Mouse (Mus musculus) frontal cortex, postnatal 36 days (tissue): ENCODE data around the gene BC024978.

Experiments
- DNase-seq, 2 experiments: peaks; one replicate each; pipeline ENCODE4 v3.0.0; 2022; ENCODE audit warnings: low spot score in 2 of 2

BC024978 gene

DNA sequence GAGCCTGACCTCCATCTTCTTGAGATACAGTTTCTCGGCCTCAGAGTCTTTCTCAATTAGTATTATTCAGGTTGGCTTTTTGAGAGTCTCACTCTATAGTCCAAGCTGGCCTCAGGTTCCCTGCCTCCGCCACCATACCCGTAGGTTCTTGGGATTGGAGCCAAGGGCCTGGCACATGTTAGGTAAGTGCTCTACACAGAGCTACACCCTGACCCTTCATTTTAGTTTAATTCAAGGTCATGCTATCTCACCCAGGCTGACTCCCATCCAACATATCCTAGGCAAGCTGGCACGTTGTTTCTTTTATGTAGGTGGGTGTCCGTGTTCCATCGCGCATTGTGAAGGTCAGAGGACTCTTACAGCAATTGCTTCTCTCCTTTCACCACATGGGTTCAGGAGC, 20.7 kb upstream of the BC024978 start:
- DNase-seq = no peak

DNA sequence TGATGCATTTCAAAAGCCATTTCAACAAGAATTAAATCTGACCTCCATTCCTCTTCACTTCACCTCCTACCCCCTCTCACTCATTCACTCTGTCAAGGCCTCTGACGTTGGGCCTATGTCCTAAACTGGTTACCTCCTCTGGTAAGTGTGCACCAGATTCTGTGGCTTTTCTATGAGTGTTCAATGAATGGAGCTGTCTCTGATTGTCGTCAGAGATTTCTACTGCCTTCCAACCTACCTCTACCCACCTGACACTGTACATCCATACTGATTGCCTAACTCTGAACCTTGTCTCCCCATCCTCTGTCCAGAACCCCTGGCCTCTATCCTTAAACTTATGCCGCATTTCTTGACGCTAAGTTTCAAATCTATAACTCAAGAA, 17.6 kb upstream of the BC024978 start:
- DNase-seq = no peak

DNA sequence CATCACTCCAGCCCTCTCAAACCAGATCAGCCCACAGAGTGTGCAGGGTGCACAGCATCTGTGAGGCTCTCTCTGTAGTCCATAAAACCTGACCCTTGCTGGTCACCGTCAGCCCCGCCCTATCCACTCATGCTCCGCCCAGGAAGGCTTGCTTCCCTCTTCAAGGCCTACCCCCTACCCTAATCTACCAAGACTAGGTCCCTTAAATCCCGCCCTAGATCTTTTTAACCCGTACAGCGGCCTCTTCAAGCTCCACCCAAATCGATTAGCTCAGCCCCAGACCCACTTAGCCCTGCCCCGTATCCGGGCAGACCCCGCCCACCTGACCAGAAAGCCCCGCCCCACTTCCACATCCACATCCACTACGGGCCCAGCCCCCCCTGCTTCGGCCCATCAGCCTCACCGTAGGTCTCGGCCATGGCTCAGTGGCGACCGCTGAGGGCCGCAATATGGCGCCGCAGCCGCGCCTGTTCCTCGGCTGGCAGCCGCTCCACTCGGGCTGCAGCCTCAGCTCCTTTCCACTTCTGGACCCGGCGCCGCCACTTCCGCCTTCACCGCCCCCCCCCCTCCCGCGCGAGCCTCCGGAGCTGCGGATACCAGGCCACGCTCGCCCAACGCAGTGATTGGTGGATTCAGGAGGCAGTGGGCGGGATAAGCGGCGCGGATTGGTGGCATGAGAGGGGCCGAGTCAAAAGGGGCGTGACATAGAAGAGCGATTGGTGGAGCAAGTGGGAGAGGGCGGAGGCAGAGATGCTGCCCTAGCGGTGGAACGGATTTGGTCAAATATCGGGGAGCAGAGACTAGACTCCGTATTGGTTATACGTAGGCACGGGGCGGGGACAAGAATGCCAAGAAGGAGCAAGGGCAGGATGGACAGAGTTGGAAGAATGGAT, 17.0 kb upstream of the BC024978 start, which contains the start of gene Rab4b:
Gene Rab4b, minus strand, starts transcription at position 573 of the 893 bp plus-strand sequence.
- DNase-seq = peak; percentile 99

DNA sequence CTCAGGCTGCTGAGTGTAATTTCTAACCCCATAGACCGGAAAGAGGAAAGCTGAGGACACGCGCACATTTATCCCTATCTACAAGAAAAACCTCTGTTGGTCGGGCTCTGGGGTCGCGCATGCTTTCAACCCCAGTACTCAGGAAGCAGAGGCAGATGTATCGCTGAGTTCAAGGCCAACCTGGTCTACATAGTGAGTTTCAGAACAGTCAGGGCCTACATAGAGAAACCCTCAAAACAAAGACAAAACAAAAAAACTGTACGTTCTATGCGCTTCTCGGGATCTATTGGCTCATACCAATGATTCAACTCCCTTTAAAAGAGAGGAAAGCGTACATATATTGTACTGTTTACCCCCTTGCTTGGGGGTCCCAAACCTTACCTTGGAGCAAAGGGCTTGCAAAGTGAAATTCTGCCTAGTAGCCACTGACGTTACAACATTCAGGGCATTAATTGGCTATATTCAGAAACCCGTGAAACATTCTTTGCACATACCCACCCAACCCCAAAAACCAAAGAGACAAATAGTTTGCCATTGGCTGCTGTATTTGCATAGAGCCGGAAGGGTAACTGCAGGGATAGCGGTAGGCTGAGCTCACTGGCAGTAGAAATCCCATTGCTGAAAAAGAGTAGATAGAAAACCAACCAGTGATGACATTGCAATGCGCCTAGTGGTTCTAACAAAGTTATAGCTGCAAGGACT, 16.2 kb upstream of the BC024978 start:
- DNase-seq = no peak

DNA sequence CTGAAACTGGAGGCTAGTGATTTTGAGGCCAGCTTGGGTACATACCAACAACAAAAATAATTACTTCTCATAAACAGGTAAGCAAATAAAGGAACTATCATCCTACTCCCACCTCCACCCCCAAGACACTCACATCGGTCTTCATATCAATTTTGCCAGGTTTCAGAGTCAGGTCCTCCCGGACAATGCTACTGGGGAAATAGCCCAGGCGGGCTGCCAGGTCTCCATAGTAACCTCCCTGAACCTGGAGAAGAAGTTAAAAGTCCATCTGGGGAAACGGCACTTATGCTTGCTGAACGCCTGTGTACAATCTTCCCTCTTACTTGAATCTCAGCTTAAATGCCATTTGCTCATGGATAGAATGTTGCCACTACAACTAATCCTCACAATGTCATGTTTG, 15.5 kb upstream of the BC024978 start:
- DNase-seq = no peak

DNA sequence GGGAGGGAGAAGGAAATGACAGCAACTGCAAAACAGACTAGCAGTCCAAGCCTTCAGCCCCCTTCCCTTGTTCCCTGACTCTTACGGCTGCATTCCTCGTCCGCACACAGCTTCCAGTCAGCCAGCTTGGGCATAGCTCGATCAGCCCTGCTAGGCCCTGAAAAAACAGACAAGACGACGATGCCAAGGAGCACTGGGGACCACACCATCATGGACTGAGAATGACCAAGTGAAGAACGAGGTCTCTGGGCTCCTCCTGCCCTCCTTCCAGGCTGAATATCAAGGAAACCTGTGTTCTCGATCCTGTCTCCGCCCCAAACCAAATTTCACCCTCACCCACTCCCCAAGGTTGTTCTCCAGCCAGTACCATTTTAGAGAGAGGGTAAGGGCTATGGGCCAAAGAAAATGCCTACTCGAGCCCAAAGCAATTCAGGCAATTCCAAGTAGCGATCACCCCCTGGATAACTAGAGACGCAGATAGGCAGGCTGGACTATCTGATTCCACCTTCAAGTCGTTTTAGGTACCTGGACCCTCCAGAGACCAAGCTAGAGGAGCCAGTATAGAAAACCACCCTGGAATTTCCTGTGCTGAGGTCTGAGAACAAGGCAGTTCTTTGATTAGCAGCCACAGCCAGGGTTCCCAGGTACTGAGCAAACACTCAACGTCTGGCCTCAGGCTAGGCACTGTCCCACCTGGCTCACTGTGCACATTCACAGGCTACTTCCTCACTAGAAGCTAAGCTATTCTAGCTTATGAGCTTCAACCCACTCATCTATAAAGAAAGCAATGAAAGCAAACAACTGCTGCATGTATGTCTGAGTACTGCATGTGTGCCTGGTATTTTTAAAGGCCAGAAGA, 14.5 kb upstream of the BC024978 start, which contains the start of the genes Gm21983 and Mia:
Gene Gm21983, minus strand, starts transcription at position 250 of the 859 bp plus-strand sequence.
Gene Mia, minus strand, starts transcription at position 321 of the 859 bp plus-strand sequence.
- no peak for DNase-seq

DNA sequence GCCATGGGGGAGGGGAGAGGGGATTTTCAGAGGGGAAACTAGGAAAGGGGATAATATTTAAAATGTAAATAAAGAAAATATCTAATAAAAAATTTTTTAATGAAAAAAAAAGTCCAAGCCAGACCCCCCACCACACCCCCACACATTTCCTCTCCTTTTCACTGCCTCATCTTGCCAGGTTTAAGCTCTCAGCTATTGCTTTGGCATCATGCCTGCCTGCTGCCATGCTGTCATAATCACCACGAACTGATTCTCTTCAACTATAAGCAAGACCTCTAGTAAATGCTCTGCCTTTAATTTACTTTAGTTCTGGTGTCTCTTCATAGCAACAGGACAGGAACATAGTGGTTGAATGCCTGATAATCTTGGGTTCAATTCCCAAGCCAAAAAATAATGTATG, 13.1 kb upstream of the BC024978 start:
- no peak for DNase-seq

DNA sequence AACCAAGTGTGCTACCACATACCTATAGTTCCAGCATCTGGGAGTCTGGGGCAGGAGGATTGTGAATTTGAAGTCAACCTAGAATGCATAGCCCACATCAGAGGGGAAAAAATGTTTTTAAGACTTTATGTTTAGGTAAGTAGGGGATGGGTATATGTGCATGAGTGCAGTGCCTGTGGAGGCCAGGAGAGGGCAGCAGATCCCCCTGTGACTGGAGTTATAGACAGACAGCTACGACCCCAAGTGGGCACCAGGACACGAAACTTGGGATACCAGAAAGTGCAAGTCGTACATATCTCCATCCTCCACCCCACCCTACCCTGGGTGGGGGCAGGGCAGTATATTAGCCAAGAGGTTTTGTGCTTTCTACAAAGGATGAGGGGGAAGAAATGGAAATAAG, 10.6 kb upstream of the BC024978 start:
- no peak for DNase-seq

DNA sequence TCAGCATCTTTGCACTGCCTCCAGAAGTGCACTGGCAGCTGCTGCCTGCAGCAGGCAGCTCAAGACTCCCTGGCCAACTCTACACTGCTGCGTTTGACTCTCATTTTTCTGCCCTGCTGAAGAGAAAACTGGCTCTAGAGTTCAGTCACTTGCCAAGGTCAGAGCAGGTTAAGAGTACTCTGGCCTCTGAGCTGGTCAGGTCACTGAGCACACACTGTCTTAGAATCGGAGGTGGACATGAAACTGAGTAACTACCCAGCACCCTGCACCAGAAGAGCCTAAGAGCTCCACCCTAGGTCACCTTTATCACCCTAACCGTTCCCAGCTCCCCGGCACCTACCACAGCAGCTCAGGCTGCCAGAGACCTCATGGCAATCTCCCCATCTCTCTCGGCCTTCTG, 9.6 kb upstream of the BC024978 start:
- no peak for DNase-seq

DNA sequence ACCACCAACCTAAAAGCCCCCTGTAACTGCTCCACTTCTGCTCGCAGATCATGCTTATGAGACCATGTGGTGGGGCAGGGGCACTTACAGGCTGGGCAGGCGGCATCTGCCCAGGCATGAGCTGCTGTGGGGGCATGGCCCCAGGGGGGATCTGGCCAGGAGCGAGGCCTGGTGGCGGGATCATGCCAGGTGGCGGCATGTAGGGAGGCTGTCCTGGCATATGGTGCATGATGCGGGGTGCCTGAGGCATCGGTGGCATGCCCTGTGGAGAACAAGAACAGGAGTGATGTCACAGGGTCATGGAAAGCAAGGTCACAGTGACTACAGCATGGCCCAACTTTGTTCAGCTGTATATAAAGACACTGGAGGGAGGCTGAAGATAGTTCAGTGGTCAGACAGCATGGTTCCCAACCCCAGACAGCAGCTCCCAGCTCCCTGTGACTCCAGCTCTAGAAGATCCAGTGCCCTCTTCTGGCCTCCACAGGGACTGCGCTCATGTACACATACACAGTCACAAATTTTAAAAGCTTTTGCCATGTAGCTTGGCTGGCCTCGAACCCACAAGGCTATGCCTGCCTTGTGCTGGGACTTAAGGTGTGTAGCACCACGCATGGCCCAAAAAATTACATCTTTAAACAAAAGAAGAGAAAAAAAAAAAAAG, 6.2 kb upstream of the BC024978 start:
- no peak for DNase-seq

DNA sequence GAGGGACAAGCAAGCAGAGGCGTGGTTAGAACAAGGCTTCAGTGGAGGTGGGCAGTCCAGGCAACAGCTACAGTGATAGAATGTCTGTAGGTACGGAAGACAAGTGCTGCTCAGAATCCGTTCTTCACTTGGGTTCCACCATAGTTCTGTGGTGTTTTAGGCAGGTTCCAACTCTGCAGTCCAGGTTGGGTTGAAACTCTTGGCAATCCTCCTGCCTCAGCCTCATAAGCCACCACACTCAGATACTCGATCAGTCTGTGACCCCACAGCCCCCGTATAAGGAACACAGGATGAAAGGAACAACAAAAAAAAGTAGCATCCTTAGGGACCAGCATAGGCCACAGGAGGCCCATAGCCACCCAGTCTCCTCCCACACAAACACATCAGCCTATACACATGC, 3.1 kb upstream of the BC024978 start:
- no peak for DNase-seq

DNA sequence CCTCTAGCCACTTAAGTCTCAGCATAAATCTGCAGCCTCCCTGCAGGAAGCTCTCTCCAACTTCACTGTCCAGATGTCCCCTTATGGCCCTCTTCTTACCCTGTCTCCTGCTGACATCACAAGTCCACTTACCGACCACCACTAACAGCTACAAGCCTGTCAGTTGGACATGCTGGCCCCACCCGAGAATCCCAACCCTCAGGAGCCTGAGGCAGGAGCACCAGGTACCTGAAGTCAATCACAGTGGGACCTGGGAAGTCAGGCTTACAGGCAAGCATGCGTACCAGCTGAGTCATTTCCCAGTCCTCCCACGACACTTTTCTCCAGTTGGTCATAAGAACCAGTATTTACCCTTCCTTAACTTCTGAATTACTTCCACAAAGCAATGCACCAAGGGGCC, 1.9 kb upstream of the BC024978 start:
- DNase-seq = no peak

DNA sequence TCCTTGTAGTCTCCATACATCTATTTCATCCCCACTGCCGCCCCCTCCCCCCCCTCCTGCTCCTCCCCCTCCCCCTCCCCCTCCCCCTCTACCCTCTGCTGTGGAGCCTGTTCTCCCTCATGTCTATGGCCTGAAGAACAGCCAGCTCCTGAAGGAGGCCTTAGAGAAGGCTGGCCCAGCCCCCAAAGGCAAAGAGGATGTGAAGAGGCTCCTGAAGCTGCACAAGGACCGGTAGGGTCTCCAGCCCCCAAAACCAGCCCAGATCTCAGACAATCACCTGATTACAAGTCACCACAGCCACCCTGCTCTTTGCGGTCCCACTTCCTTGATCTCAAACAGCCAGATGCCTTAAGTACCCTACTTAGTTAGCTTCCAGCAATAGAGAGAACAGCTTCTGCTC, 1.6 kb downstream of the BC024978 start:
- no peak for DNase-seq

DNA sequence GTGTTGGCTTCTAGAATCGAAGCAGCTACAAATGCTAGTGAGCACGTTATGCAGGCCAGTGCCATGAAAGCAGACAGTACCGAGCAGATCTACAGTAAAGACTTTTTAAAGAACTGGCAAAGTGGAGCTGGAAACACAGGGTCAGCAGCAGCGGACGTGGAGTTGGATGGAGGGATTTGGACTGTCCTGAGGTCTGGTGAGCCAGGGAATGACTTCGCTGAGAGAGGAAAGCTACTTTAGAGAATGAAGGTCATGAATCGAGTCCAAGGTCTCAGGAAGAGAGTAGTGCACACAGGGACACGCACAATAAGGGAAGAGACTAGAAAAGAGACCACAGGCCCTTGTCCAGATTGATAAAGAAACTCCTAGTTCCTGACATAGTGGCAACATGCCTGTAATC, 2.1 kb downstream of the BC024978 start:
- no peak for DNase-seq

DNA sequence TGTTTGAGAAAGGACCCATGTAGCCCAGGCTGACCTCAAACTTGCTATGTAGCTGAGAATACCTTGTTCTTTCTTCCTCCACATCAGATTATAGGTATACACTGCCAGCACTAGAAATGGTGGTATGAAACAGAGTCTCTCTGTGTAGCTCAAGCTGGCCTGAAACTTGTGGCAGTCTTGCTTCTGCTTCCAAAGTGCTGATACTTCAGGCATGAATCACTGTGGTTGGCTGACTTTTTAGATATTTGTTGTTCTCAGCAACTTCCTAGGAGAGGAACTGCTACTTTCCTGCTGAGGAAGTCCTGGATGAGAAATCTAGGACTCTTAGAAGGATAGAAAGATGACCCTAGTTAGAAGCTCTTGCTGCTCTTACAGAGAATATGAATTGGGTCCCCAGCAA, 2.8 kb downstream of the BC024978 start:
- no peak for DNase-seq

DNA sequence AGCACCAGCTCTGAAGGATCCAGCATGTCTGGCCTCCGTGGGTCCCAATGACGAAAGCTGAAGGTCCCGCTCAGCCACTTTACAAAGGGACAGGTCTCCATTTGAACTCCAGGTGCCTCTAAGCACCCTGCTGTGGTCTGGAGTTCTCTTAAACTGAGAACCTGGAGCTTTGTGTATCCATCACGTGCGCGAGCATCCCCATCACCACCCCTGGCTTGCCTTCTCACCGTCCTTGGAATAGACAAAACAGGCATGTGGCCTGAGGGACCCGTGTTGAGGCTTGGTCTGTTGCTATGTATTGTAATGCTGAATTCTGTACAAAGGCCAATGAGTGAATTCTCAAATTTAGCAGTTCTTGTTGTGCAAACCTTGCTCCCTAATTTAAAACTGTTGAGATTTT, 3.2 kb downstream of the BC024978 start:
- DNase-seq = no peak

DNA sequence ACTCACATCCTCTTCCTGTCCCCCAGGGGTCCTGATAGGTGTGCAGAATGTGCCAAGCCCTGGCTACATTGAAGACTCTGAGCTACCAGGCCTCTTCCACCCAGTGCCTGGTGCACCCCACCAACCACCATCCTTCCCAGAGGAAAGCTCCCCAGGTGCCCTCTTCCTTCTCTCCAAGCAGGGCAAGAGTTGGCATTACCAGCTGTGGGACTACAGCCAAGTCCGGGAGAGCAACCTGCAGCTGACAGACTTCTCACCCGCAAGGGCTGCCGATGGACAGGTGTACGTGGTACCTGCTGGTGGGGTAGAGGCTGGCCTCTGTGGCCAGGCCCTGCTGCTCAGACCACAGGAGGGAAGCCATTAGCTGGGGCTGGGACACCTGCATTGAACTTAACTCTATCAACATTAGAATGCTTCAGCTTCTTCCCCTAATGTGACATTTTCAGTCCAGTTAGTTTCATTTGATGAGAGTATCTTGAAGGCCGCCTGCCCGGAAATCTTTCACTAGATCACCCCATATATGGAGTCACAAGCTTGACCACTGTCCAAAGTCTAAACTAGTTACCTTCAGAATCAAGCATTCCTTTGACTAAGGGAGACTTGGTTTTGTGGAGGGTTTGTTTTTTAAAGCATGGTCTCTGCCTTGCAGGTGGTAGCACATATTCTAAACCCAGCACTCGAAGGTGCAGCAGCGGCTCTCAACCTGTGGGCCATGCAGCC, 8.3 kb downstream of the BC024978 start:
- no peak for DNase-seq

DNA sequence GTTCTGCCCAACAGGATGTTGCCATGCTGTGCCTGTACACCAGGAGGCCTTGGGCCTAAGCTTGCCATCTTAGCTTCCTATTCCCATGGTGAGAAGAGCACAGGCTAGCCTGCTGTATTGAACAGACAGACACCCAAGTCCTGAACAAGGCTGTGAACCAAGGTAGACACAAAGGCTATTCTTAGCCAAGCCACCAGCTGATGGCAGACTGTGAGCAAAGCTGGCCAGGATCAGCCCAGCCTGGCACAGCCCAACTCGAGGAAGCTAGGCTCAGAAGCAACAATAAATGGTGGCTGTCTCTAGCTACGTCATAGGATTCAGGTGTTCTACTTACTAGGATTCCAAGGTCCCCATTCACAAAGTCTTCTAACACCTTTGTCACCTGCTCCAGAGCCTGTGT, 17.0 kb downstream of the BC024978 start:
- no peak for DNase-seq

DNA sequence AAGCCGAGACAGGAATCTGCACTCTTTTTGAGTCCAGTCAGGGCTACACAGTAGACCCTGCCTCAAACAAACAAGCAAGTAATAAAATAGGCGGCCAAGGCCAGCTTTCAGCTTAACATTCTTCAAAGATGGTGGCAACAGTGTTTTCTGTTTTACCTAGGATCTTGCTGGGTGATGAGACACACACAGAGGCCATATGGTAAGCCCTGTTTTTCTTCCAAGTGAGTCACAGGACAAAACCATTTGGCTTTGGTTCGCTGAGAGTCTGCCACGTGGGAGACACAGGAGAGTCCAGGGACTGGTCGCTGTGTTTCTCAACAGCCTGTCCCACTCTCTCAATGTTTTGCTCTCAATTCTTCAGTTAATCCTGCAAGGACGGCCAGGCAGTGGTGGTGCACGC, 23.0 kb downstream of the BC024978 start:
- DNase-seq = no peak

DNA sequence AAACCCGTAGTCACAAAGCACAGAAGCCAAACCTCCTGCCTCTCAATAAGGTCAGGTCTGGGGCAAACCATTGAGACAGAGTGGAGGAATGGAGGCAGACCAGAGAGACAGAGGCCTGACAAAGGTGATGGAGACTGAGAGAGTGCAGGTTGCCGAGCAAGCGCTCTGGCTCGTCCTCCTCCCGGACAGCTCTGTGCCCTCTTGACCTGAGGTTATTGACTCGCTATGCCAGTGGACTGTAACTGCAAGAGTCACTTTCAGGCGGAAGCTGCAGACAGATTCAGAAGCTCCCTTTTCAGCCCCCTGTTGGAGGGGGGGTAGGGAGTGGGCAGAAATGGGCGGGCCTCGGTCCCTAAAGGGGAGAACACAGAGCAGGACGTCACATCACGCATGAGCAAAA, 24.4 kb downstream of the BC024978 start:
- no peak for DNase-seq

DNA sequence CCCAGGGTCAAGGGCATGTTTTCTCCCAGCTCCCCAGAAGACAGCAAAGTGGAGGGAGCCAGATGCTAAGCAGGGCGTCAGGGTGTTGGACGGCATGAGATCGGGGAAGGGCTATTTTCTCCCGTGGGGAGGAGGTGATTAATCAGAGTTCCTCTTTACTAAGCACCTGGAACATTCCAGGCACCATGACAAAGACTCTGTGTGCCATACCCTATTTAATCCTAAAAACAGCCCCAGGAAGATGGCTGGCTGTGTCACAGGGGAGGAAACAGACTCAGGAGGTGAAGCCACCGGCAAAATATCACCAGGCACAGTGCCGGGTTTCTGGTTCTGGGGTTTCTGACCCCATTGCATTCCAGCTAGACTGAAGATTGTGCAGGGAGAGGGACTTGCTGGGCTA, 26.4 kb downstream of the BC024978 start:
- DNase-seq = no peak
